In the genomic region with DNA sequence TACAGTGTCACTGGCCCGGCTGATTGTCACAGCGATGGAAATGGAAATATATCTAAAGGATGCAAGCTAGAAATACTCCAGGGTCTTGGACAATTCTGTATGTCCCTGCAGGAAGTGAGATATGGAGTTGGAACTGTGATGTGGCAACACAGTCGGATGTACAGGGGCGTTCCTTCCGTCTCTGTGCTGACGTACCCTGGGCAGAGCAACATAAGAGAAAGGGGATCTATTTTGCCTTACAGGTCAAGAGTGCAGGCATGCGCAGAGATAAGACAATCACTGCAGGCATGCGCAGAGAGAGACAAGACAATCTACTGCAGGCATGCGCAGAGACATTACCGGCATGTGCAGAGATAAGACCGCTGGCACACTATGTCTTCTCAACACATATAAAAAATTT, we compare ENCODE assay signal across 16 mouse cellular contexts.
DNase-seq lines count a peak whose midpoint lies in the region; ATAC-seq and TF ChIP-seq lines count a peak whose summit lies in the region.
"Had no signal": no experiment of that assay in that cellular context is flagged by ENCODE, and none has a peak within 500 bp of the region (broad histone marks: within the 10 kb centered on the region; RNA-seq: fewer than 3 reads in every experiment).

No protein-coding gene starts in this region.

- no peak overlapping the region for H3K4me3 ChIP-seq in heart, embryonic 16.5 days (ENCODE audit: low read length)
- no peak overlapping the region for H3K4me3 ChIP-seq in liver, postnatal 0 days (ENCODE audit: low read depth, low read length)
- H3K4me3 ChIP-seq in stomach, postnatal 0 days (ENCODE audit: low read depth, low read length) = no peak overlapping the region
- H3K4me3 ChIP-seq: neural tube, embryonic 13.5 days had no signal

- peak; percentile 76 for TF ChIP-seq EP300 in liver, postnatal 0 days (IDR thresholded peaks at IDR 0.05; ENCODE audit: low read depth)
- TF ChIP-seq EP300 in stomach, postnatal 0 days (optimal IDR thresholded peaks at IDR 0.05) = no peak

- no peak for TF ChIP-seq CTCF in liver, postnatal 0 days (IDR thresholded peaks at IDR 0.05; ENCODE audit: low read depth)
- TF ChIP-seq CTCF in stomach, postnatal 0 days (IDR thresholded peaks at IDR 0.05; ENCODE audit: low read depth) = no peak

- no peaks in the 10 kb centered on the region for H3K27me3 ChIP-seq in heart, embryonic 16.5 days (ENCODE audit: control insufficient read depth, insufficient read depth, low read length)
- H3K27me3 ChIP-seq in liver, postnatal 0 days (ENCODE audit: insufficient read depth, low read length) = no peaks in the 10 kb centered on the region
- no peaks in the 10 kb centered on the region for H3K27me3 ChIP-seq in stomach, postnatal 0 days (ENCODE audit: control insufficient read depth, insufficient read depth, low read length)
- H3K27me3 ChIP-seq: neural tube, embryonic 13.5 days had no signal

- peak overlapping the region; percentile 26 for H3K4me2 ChIP-seq in heart, embryonic 16.5 days (ENCODE audit: low read depth, low read length)
- H3K4me2 ChIP-seq in liver, postnatal 0 days (ENCODE audit: low read depth, low read length) = no peak overlapping the region
- H3K4me2 ChIP-seq in stomach, postnatal 0 days (replicated peaks; ENCODE audit: low read depth) = no peak overlapping the region
- H3K4me2 ChIP-seq: midbrain, embryonic 11.5 days; neural tube, embryonic 13.5 days had no signal

- peak; percentile 88 for ATAC-seq in heart, embryonic 16.5 days (replicated peaks; ENCODE audit: extremely low read depth, insufficient read depth, low FRiP score)
- ATAC-seq in liver, postnatal 0 days = peak; percentile 70
- no peak for ATAC-seq in stomach, postnatal 0 days (ENCODE audit: low FRiP score, low TSS enrichment)
- ATAC-seq in frontal cortex, adult (ENCODE audit: low TSS enrichment) = no peak
- no peak for ATAC-seq in activated CD4-positive, CD25-positive, alpha-beta regulatory T cell, adult 4 months
- ATAC-seq: hindbrain, embryonic 16.5 days; Patski had no signal

- no peaks in the 10 kb centered on the region for H3K36me3 ChIP-seq in heart, embryonic 16.5 days (ENCODE audit: control insufficient read depth, insufficient read depth)
- H3K36me3 ChIP-seq in liver, postnatal 0 days (replicated peaks; ENCODE audit: insufficient read depth, low read length) = no peaks in the 10 kb centered on the region
- no peaks in the 10 kb centered on the region for H3K36me3 ChIP-seq in stomach, postnatal 0 days (ENCODE audit: control insufficient read depth, insufficient read depth, low read length)
- H3K36me3 ChIP-seq: neural tube, embryonic 13.5 days had no signal

- H3K27ac ChIP-seq in heart, embryonic 16.5 days (ENCODE audit: low read length) = peak overlapping the region; percentile 67
- H3K27ac ChIP-seq in liver, postnatal 0 days (ENCODE audit: low read depth) = no peak overlapping the region
- H3K27ac ChIP-seq in stomach, postnatal 0 days (replicated peaks) = no peak overlapping the region
- H3K27ac ChIP-seq: neural tube, embryonic 13.5 days had no signal

- DNase-seq in spleen, postnatal 36 days (ENCODE audit: low spot score in 2 of 2) = peak; percentile 47 to 52
- DNase-seq in spleen, postnatal 14 days (ENCODE audit: low spot score in 2 of 2) = no peak
- peak; percentile 32 for DNase-seq in liver, postnatal 0 days
- peak; percentile 21 for DNase-seq in naive thymus-derived CD4-positive, alpha-beta T cell, adult 2 months (ENCODE audit: low read depth)
- DNase-seq in stomach, postnatal 0 days (ENCODE audit: low spot score) = no peak
- DNase-seq: adrenal gland, postnatal 10 days; cerebellum, postnatal 14 days; kidney, postnatal 36 days; right cerebral cortex, postnatal 14 days had no signal

- WGBS in heart, embryonic 16.5 days = 25% methylated on average over 11 of the region's 11 CpGs
- WGBS in liver, postnatal 0 days (ENCODE audit: insufficient replicate concordance) = 24% methylated on average over 11 of the region's 11 CpGs
- 68% methylated on average over 11 of the region's 11 CpGs for WGBS in stomach, postnatal 0 days

- no peak overlapping the region for H3K9ac ChIP-seq in heart, embryonic 16.5 days (ENCODE audit: low read length)
- H3K9ac ChIP-seq in liver, postnatal 0 days (replicated peaks) = no peak overlapping the region
- H3K9ac ChIP-seq in stomach, postnatal 0 days (ENCODE audit: low read length) = no peak overlapping the region
- H3K9ac ChIP-seq: neural tube, embryonic 13.5 days had no signal

- H3K4me1 ChIP-seq in heart, embryonic 16.5 days (ENCODE audit: control insufficient read depth, insufficient read depth, low read length) = peaks cover 13% of the 10 kb centered on the region
- H3K4me1 ChIP-seq in liver, postnatal 0 days (ENCODE audit: insufficient read depth) = no peaks in the 10 kb centered on the region
- H3K4me1 ChIP-seq in stomach, postnatal 0 days (replicated peaks; ENCODE audit: control insufficient read depth, insufficient read depth) = no peaks in the 10 kb centered on the region

- H3K9me3 ChIP-seq in heart, embryonic 16.5 days (replicated peaks; ENCODE audit: control insufficient read depth, low read length) = peaks cover 7% of the 10 kb centered on the region
- H3K9me3 ChIP-seq in liver, postnatal 0 days (ENCODE audit: low read length) = no peaks in the 10 kb centered on the region
- no peaks in the 10 kb centered on the region for H3K9me3 ChIP-seq in stomach, postnatal 0 days (ENCODE audit: control insufficient read depth, low read length)
- H3K9me3 ChIP-seq: neural tube, embryonic 13.5 days had no signal

Comparison
In these comparisons a context has a peak if more than half of its experiments do, and no peak if none do; other contexts are left out.
1. DNase-seq: peak in spleen, postnatal 36 days (2 of 2), liver, postnatal 0 days (single experiment) and naive thymus-derived CD4-positive, alpha-beta T cell, adult 2 months (single experiment); none in spleen, postnatal 14 days (0 of 2) and stomach, postnatal 0 days (single experiment).
2. ATAC-seq: peak in heart, embryonic 16.5 days (single experiment) and liver, postnatal 0 days (single experiment); none in stomach, postnatal 0 days (single experiment), frontal cortex, adult (single experiment) and activated CD4-positive, CD25-positive, alpha-beta regulatory T cell, adult 4 months (single experiment).